In genomic region chr7:138538048-138538831, GRCm38 (mm10) we compare ENCODE assay signal across 10 mouse cellular contexts.
DNase-seq lines count a peak whose midpoint lies in the region; ATAC-seq and TF ChIP-seq lines count a peak whose summit lies in the region.
"Had no signal": no experiment of that assay in that cellular context is flagged by ENCODE, and none has a peak within 500 bp of the region (broad histone marks: within the 10 kb centered on the region; RNA-seq: fewer than 3 reads in every experiment).

No protein-coding gene starts in this region.

- no peak overlapping the region for H3K4me3 ChIP-seq in lung, embryonic 15.5 days
- H3K4me3 ChIP-seq in intestine, embryonic 16.5 days (ENCODE audit: low read length), result peak overlapping the region; percentile 33
- no peak overlapping the region for H3K4me3 ChIP-seq in thymus, adult 2 months (ENCODE audit: control insufficient read depth, insufficient read depth, low read length)
- H3K4me3 ChIP-seq: neural tube, embryonic 13.5 days had no signal

- H3K4me1 ChIP-seq in lung, embryonic 15.5 days, result no peaks in the 10 kb centered on the region
- no peaks in the 10 kb centered on the region for H3K4me1 ChIP-seq in intestine, embryonic 16.5 days (ENCODE audit: control insufficient read depth, insufficient read depth, low read length)
- H3K4me1 ChIP-seq in thymus, adult 2 months (replicated peaks; ENCODE audit: control insufficient read depth, insufficient read depth, low read length), result no peaks in the 10 kb centered on the region

- H3K9ac ChIP-seq in lung, embryonic 15.5 days, result no peak overlapping the region
- no peak overlapping the region for H3K9ac ChIP-seq in intestine, embryonic 16.5 days (ENCODE audit: low read depth, low read length)
- H3K9ac ChIP-seq: neural tube, embryonic 13.5 days had no signal

- H3K9me3 ChIP-seq in lung, embryonic 15.5 days, result no peaks in the 10 kb centered on the region
- H3K9me3 ChIP-seq in intestine, embryonic 16.5 days (ENCODE audit: control insufficient read depth, low read length), result no peaks in the 10 kb centered on the region
- H3K9me3 ChIP-seq: neural tube, embryonic 13.5 days had no signal

- TF ChIP-seq POLR2A in thymus, adult 2 months (IDR thresholded peaks at IDR 0.05; ENCODE audit: control insufficient read depth, extremely low read depth, insufficient read depth, low read length, poor library complexity), result no peak

- DNase-seq in lung, postnatal 36 days, result no peak
- DNase-seq in kidney, postnatal 25 days, result peak; percentile 43 to 49
- DNase-seq in retina, postnatal 1 day, result peak; percentile 48
- no peak for DNase-seq in neural tube, embryonic 10.5 days (ENCODE audit: extremely low spot score, low spot score)
- DNase-seq in thymus, adult 2 months, result no peak
- DNase-seq in right cerebral cortex, adult 2 months (ENCODE audit: low spot score in 2 of 2), result no peak

- no peak for ATAC-seq in lung, embryonic 15.5 days (ENCODE audit: borderline replicate concordance, extremely low read depth, low FRiP score, low TSS enrichment)
- ATAC-seq in intestine, embryonic 16.5 days, result peak; percentile 94

- H3K27me3 ChIP-seq in lung, embryonic 15.5 days, result no peaks in the 10 kb centered on the region
- H3K27me3 ChIP-seq in intestine, embryonic 16.5 days (replicated peaks; ENCODE audit: control insufficient read depth, insufficient read depth, low read length), result no peaks in the 10 kb centered on the region
- no peaks in the 10 kb centered on the region for H3K27me3 ChIP-seq in thymus, adult 2 months (ENCODE audit: control insufficient read depth, insufficient read depth, low read length)
- H3K27me3 ChIP-seq: neural tube, embryonic 13.5 days had no signal

- no peaks in the 10 kb centered on the region for H3K36me3 ChIP-seq in lung, embryonic 15.5 days
- H3K36me3 ChIP-seq in intestine, embryonic 16.5 days (ENCODE audit: control insufficient read depth, insufficient read depth, low read length), result no peaks in the 10 kb centered on the region
- no peaks in the 10 kb centered on the region for H3K36me3 ChIP-seq in thymus, adult 2 months (ENCODE audit: control insufficient read depth, insufficient read depth, low read length)
- H3K36me3 ChIP-seq: neural tube, embryonic 13.5 days had no signal

- WGBS in lung, embryonic 15.5 days, result 34% methylated on average over 18 of the region's 18 CpGs
- WGBS in intestine, embryonic 16.5 days, result 37% methylated on average over 18 of the region's 18 CpGs
- WGBS in thymus, adult 2 months, result 86% methylated on average over 18 of the region's 18 CpGs

- no peak overlapping the region for H3K27ac ChIP-seq in lung, embryonic 15.5 days
- H3K27ac ChIP-seq in intestine, embryonic 16.5 days (ENCODE audit: low read length), result no peak overlapping the region
- H3K27ac ChIP-seq in thymus, adult 2 months (ENCODE audit: control insufficient read depth, insufficient read depth, low read length), result no peak overlapping the region
- H3K27ac ChIP-seq: neural tube, embryonic 13.5 days had no signal

- peak overlapping the region; percentile 33 for H3K4me2 ChIP-seq in lung, embryonic 15.5 days
- H3K4me2 ChIP-seq in intestine, embryonic 16.5 days (ENCODE audit: low read depth, low read length), result peak overlapping the region; percentile 46
- H3K4me2 ChIP-seq: heart, embryonic 11.5 days; neural tube, embryonic 13.5 days had no signal

- no peak for TF ChIP-seq CTCF in thymus, adult 2 months (IDR thresholded peaks at IDR 0.05; ENCODE audit: borderline replicate concordance, control insufficient read depth, extremely low read depth, insufficient read depth, low read length, poor library complexity)

Comparison
In these comparisons a context has a peak if more than half of its experiments do, and no peak if none do; other contexts are left out.
1. DNase-seq: peak in kidney, postnatal 25 days (2 of 2) and retina, postnatal 1 day (single experiment); none in lung, postnatal 36 days (single experiment), neural tube, embryonic 10.5 days (single experiment), thymus, adult 2 months (single experiment) and right cerebral cortex, adult 2 months (0 of 2).